Mouse (Mus musculus) R1 (cell line): ENCODE measurements at regions not wholly inside any gene's neighbourhood (a gene's known extent, or its start where the extent isn't known, plus 50 kb on each side); places are given as distances from the start of the nearest gene placed in this dataset.
A peak's percentile ranks its signal among the peaks of the same experiment; 100 is the strongest.

Experiments
- DNase-seq: peaks from one replicate; pipeline ENCODE4 v3.0.0-alpha.2; 2018; ENCODE audit warnings: low read depth, low spot score

DNA sequence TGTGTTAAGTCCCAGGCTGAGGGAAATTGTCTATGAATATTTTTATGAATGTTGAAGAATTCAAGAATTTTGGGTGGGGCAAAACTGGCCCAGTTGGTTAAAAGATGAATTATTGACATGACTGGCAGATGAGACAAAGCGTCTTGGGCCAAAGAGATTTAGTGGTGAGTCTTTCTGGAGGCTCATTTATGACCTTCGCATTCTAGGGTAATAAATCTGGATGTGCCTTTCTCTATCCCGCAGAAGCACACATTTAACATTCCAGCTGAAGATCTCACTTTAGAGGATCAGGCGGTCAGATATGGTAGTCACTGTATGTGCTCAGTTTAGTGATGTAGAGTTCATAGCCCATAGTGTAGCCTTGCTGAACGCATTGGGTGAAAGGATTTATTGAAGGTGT lies 296.9 kb upstream of the Gm21798 start:
- no peak for DNase-seq

DNA sequence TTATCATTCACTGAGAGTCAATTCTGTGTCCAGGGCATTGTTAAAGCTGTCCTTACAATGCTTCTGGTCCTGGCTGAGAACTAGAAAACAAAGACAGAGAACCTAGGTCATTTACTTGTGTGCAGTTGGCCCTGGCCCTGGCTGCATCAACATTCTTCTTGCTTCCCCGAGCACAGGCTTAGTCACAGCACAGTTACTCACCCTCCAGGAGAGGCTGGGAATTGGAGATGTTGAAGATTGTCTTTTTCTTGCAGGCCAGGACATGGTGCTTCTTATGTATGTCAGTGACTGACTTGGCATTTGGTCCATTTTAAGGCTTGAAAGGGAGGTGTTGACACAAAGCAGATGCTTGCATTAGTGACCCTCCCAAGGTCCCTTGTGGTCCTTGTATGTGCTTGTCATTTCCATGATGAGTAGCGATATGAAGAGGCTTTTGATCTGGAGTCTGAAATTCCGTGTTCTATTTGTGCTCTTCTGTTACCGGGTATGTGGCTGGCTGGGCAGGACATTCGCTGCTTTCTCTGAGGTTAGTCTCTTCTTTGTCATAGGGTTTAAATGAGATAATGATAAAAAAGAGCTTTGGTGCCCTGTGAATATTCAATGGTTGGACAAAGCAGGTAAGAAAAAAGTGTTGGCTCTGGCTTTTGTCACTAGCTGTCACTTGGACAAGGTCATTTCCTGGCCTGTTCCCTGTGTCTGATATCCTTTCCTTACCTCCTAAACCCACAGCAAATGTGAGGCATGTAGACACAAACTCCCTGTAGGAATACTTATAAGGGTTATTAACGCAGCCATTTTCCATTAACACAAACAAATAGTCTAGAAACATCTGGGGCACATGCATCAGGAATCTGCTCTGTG lies 285.0 kb upstream of the Gm21798 start:
- no peak for DNase-seq

DNA sequence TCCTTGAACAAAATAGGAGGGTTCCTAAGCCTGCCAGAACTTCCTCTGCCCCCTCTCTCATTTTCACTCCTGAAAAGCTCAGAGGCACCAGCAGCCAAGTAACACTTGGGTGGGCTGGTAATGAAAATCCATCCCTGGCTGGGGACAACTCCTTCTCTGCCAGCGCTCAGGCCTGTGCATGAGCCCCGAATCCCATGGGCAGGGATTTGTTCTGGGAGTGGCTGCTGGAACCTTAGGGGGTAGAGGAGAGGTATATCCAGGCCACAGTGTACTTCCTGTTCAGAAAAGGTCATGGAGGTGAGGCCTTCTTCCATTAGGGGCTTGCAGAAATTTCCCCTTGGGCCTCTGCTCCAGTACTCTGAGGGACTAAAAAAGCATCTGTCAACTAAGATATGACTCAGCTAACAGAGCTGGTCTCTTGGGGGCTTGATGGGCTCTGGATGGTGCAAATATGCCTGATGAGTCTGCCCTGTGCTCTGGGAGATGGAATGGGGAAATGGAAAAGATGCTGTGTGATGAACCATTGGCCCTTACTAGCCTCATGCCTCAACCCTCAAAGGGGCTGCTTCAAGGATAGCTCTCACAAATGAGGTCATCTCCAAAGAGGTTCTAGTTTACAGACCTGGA lies 284.2 kb upstream of the Gm21798 start:
- no peak for DNase-seq

DNA sequence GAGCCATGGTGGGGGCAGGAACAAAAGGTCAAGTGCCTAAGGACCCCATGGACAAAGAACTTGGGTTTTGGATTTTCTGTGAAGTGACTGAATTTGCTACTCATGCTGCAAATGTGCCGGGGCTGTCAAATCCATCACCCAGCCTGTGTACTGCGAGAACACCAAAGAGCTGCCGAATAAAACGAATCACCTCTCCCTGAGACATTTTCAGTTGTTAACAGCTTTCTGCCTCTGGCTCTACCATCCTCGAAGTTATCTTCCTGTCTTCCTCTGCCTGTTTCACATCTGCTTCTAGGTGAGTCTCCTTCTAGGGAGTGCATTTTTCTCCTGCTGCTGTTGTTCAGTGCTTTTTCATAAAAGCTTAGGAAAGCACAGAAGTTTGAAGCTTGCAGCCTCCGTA lies 283.3 kb upstream of the Gm21798 start:
- DNase-seq, result no peak

DNA sequence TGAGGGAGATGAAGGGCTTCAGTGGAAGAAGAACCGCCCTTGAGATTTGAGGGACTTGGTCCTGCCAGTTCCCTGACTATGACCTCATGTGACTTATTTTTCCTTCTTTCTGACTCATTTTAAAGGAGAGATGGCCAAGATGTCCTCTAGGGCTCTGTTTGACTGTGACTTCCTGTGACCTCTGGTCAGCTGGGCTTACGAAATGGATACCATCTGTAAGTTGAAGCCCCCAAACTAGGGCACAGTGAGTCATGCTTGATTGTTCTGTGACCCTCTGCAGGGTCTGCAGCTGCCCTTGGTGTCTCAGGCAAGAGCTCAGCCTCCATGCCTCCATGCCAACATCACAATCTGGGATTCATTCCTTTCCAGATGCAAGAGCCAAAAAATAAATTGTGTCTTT lies 282.3 kb upstream of the Gm21798 start:
- no peak for DNase-seq

DNA sequence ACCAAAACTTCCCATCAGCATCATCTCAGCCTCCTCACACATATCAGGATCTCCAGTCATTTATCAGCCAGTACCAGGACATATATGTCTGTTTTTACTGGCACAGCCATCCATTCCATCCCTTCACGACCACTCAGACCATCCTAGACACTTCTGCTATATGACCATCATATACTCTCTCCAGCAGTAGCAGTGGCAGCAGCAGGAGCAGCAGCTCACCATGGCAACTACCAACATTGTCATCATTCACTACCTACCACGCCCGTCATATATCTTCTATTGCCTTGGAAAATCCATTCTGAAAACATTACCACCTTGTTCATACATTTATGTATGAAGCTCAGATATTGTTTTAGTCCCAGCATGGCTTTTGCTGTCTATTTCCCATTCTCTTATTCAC lies 276.1 kb upstream of the Gm21798 start:
- no peak for DNase-seq

DNA sequence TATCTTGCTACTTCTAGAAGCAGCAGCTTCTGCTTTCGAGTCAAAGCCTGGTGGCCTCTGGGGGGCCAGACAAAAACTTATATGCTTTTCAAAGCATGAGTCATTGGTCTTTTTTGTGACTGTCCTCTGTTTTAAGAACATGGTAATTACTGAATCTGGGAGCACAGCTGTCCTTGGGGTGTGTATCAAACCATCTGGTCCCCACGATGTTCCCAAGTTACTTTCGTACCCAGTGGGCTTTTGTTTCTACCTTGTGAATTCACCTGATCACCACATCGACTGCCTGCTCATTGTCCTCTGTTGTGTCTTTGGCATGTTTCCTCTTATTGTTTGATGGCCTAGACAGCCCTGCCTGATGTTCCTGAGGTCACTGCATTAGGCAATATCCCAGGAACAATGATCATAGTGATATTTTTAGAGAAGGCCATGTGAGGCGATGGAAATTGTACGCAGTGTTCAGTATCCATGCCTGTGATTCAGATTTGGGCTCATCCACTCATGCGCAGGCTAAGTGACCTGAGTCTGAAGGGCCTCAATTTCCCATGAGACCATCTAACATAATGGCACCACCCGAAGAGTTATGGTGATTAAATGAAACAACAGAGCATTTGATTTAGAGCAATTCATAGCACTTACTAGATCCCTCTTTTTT lies 275.1 kb upstream of the Gm21798 start:
- no peak for DNase-seq

DNA sequence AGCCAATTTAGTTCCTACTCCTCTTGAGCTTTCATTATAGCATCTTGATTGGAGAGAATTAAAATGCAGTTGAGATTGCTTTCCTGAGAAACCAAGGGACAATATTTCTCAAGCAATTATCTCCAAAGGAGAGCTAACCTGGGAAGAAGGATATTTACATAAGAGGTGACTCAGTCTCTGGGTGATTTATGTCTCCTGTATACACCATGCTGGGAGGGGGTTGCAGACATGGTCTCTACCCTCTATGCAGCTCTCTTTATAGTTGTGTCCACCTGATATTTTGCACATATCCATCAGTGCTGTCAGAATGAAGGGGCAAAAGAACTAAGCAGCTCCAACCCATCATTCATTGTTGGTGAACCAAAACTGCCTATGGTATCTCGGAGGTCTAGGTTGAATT lies 274.6 kb upstream of the Gm21798 start:
- no peak for DNase-seq

DNA sequence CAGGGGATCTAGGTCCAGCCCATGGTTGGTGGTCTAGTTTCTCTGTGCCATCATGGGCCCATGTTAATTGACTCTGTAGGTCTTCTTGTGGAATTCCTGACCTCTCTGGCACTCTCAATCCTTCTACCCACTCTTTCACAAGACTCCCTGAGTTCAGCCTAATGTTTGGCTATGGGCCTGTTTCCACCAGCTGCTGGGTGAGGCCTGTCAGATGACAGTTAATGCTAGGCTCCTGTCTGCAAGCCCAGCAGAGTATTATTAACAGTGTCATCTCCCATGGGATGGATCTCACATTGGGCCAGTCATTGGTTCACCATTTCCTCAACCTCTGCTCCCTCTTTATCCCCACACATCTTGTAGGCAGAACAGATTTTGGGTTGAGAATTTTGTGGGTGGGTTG lies 271.5 kb upstream of the Gm21798 start:
- DNase-seq, result no peak

DNA sequence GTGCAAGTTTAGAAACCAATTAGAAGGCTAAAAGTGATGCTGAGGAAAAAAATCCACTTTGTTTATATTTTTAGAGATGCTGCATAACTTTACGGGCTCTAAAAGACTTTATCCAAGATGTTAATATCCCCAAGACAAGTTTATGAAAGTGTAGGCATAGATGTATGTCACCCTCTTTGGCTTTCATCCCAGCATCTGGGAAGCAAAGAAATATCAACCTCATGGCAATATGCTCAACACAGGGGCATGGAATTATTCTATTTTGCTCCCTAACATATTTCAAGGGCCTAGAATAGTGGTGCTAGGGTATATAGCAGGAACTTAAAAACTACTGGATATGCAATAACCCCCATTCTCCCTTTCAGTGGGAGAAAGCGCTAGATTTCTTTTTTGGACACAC lies 260.0 kb upstream of the Gm21798 start:
- no peak for DNase-seq

DNA sequence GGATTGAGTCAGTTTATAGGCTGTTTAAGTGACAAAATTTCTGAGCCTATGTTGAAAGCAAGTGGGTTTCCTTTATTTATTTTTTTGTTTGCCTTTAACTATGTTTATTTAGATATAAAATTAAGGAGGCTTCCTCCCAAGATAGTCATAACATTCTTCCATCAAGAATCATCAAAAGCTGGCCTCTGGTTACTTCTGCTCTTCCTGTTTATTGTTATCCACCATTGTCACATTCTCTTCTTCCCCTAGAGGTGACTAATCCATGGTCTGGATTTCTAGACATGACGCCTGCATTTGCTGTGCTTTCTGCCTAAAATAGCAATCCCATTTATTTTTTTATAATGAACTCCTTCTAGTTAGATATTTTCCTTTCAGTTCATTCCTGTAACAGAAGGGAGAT lies 259.3 kb upstream of the Gm21798 start:
- DNase-seq, result no peak

DNA sequence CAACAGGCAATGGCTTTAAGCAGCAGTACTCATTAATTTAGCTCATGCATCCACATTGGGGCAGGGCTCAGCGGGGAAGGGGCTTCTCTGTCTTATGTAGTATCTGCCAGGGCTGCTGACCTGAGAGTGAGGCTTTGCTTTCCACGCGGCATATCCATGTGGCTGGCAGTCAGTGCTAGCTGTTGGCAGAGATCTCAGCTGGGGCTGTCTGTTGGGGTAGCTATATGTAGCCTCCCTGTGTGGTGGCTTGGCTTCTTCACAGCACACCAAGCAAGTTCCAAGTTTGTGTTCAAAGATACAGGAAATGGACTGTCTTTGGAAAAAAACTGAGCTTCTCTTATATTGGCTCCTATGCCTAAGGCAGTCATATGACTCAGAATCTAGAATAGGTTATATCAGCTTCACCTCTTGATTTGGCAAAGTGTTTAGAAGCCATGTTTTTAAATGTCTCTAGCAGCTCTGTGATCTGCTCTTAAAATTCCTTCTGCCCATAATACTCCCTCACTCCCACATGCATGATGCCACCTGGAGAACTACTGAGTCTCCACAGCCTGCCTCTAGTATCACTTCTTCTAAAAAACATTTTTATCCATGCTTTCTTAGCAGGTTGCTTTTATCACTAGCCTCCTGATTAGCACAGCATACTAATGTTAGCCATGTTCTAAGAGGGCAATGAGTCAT lies 254.9 kb upstream of the Gm21798 start:
- DNase-seq, result no peak

DNA sequence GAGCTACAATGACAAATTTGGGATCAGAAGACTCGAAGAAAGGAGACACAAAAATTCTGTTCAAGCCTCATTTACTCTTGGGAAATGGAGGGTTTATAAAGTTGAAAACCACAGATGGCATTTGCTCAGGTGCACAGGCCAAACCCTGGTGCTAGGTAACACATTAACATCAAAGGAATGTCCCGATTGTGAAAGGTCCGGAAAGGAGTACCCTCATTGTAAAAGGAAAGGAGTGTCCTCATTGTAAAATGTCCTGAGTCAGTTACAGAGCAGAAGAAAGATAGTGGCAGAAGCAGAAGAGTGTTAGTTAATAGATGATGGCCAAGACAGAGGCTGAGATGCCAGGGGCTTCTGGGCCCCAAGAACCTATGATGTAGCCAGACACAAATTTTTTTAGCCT lies 252.8 kb upstream of the Gm21798 start:
- DNase-seq, result no peak

DNA sequence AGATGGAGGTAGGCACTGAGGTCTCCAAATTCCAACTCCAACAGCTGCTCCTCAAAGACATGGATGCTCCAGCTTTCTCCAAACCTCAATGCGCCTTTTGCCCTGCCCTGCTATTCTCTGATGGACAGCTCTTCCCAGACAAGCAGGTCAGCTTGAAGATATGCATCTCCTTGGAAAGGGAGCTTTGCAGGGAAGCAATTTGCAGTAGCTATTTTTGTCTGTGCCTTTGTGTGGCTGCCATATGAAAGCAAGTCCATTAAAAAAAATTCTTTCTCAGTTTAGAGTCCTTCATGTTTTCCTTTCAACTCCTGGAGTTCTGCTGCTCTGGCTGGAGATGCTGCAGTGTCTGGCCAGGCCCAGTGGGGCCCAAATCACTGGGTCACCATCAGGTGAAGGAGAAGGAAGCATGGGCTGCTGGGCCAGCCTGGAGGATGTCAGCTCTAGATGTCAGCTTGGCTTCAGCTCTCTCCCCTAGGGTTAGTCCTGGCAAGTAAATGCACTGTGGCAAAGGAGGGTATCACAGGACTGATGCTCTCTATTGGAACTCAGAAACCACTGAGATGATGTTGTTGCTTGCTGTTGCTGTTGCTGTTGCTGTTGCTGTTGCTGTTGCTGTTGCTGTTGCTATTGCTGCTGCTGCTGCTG lies 240.5 kb upstream of the Gm21798 start:
- no peak for DNase-seq

DNA sequence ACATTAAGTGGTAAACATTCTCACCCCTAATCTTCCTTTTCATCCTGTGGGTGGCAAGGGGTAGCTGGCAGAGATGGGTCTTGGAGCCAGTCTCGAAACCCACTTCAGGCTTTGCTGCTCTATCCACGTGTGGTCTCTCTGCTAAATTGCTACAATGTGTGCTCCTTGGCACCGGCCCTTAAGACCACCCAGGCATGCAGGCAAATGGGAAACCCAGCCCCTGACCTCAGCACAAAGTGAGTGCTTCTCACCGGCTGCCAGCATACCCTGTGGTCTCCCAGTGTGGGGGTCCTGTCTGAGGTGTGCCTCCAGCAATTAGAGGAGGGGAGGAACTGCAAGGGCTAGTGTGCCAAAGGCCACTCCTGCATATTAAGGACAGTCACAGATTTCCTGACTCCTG lies 238.5 kb upstream of the Gm21798 start:
- no peak for DNase-seq

DNA sequence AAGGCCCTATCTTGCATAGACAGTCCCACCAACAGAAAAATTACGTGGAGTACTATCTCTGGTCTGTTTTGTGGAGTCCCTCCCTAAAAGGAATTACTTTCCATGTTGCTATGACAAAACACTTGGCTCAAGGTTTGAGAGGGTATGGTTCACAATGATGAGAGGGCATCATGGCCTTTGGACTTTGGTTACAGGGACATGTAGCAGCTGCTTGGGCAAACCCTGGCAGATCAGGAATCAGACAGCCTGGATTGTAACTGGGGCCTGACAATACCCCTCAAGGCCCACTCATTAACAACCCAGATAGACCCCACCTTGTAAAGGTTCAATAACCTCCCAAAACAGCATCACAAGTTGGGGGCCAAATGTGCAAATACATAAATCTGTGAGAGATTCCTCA lies 237.0 kb upstream of the Gm21798 start:
- no peak for DNase-seq

DNA sequence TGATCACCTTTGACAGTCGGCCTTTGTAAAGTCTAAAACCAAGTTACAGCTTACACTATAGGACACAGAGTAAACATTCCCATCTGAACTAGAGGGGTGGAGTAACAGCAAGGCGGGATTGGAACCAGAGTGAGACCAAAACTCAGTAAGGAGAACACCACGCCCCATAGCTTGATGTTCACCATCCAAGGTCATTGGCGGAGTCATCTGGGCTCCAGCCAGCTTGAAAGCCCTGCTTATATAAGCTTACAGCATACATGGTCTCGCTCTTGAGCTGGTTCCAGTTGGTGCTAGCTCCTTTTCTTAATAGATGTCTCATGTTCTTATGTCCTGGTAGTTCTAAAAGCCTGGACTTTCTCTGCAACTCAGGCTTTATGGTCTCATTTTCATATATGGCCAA lies 236.4 kb upstream of the Gm21798 start:
- DNase-seq, result no peak

DNA sequence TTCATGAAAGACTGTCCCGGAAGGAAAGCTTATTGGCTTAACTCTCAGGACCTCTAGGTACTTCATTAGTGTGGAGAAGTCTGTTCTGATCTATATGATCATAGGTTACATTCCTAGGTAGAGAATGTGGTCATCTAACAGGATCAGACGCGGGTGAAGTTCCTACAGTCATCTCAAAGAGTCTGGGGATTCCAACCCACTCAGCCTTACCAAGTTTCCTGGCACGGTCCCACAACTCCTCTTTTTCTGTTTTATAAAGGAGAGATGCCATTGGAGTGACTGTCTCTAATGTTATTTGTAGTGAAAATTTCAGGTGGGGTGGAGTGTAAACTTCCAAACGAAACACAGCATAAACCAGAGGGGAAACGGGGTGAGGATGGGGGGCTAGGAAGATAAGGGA lies 233.4 kb upstream of the Gm21798 start:
- DNase-seq, result no peak

DNA sequence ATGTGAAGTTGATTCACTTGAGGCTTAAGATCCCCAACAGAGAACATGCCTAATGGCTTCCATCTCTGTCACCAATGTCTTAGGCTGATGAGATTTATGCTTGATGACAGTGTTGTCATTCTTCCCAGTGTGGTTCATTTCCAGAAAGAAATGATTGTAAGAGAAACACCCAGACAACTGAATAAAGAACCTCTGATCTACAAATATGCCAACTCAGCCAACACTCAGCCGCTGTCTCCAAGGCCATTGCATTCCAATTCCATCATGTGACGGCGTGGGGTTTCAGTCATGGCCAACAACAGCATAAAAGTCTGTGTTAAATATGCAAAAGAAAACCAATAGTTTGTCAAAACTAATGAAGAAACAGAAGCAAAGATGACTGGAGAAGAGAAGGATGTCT lies 230.7 kb upstream of the Gm21798 start:
- no peak for DNase-seq

DNA sequence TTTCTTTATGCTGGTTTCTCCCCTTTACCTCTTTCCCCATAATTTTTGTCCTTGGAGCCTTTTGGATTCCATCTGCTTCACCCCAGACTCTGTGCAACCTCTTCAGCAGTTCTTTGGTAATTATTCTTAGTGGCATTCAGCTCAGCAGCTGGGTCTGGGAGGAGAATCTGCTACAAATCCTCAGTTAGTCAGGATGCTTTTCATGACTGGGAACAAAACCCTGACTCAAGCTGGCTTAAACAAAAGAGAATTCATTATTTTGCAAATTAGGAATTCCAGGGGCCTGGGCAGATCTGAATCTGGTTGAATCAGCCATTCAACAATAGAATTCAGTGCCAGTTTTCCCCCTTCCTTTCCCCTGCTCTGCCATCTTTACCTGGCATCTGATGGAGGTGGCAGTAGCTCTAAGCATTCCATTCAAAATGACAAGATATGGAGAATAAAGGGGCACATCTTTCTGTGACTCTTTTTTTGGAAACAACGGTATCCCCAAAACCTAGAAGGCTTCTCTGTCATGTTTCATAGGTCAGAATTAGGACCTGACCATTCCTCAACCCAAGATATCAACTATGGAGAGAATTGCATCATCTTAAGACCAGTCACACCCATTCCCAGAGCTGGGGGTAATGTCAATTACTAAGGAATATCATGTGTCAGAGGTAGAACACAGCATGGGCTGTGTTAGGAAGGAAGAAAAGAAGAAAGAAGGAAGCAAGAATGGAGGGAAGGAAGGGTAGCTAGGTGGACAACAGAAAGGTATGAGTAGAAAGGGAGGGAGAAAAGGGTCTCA lies 227.2 kb upstream of the Gm21798 start:
- peak; percentile 70 for DNase-seq

DNA sequence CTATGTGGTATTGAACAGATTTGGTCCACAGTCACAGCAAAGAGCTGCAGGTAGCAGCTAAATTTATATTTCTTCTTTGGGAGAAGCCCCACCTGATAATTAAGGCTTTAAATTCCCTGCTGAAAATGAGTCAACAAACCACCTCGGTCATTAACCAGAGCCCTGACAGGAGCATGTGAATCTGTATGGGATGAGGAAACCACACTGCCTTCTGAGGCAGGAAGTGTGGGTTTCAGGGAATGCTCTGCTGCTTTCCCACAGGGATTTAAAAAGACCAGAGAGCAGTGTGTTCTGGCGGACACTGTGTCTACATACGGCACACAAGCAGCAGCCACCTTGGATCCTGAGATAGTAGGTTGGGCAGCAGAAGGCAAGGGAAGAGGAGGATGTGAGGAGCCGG lies 204.0 kb upstream of the Gm21798 start:
- DNase-seq, result no peak
